Mouse (Mus musculus) lung, adult 18-20 months (tissue): ENCODE data around the gene Actrt1.

Experiments
- DNase-seq, 2 experiments: peaks; one replicate each; pipeline ENCODE4 v3.0.0; 2022; ENCODE audit warnings: mixed read lengths in 2 of 2

Actrt1 gene

DNA sequence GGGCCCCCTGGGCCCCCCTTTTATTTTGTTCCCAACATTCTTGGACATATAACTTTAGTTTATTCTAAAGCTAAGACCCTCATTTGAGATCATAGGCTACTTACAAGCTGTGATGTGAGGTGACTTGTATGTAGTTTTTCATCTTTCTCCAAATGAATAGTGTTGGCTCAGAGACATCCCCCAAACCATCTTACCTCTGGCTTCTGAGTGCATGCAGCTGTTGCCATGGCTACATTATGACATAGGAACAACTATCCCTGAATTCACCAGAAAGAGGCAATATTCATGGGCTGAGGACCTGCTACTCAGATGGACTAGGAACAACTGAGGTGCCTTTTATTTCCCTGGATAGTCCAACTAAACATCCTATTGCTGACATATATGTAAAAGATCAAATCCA is at the start of gene Actrt1:
TSS of gene Actrt1 (plus strand) at position 301 of the 400 bp plus-strand sequence.
- no peak for DNase-seq

- no peak for DNase-seq
These were observed 2.8 kb downstream of the Actrt1 start for GRCm38 (mm10) chrX:46331463-46332115.
